ENCODE assay signal across 8 mouse cellular contexts in the genomic region with DNA sequence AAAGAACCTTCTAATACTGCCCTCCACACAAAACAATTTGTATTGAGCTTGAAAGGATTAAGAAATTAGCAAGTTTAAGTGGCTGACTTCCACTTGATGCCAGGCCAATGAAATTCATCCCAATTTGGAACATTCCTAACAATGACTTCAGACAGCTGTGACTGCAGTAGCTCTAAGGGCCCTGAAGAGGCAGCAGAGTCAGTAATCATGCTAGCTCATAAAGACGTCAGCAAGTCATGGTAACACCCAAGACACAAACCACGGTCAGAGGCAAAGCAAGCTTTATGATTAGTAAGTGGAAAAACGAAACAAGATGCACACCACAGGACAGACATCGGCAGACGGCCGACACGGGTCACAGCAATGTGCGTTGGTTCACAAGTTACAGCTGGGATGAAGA.
DNase-seq lines count a peak whose midpoint lies in the region; ATAC-seq and TF ChIP-seq lines count a peak whose summit lies in the region.

No protein-coding gene starts in this region.

- H3K9ac ChIP-seq in forebrain, embryonic 11.5 days (ENCODE audit: low read length): no peak overlapping the region
- no peak overlapping the region for H3K9ac ChIP-seq in midbrain, postnatal 0 days (replicated peaks; ENCODE audit: low read length, poor library complexity, severe bottlenecking)

- H3K4me2 ChIP-seq in forebrain, embryonic 11.5 days (ENCODE audit: low read depth, low read length, severe bottlenecking): no peak overlapping the region
- no peak overlapping the region for H3K4me2 ChIP-seq in midbrain, postnatal 0 days (ENCODE audit: low read depth, low read length, poor library complexity, severe bottlenecking)

- no peaks in the 10 kb centered on the region for H3K4me1 ChIP-seq in forebrain, embryonic 11.5 days (replicated peaks; ENCODE audit: control insufficient read depth, insufficient read depth, low read length)
- no peaks in the 10 kb centered on the region for H3K4me1 ChIP-seq in forebrain, embryonic 10.5 days
- H3K4me1 ChIP-seq in limb, embryonic 10.5 days: peaks cover 24% of the 10 kb centered on the region
- H3K4me1 ChIP-seq in midbrain, postnatal 0 days (ENCODE audit: insufficient read depth, low read length): no peaks in the 10 kb centered on the region

- H3K27me3 ChIP-seq in forebrain, embryonic 11.5 days (ENCODE audit: control insufficient read depth, insufficient read depth, low read length): no peaks in the 10 kb centered on the region
- no peaks in the 10 kb centered on the region for H3K27me3 ChIP-seq in forebrain, embryonic 10.5 days (ENCODE audit: poor library complexity, severe bottlenecking)
- no peaks in the 10 kb centered on the region for H3K27me3 ChIP-seq in limb, embryonic 10.5 days (ENCODE audit: low read depth, poor library complexity, severe bottlenecking)
- no peaks in the 10 kb centered on the region for H3K27me3 ChIP-seq in midbrain, postnatal 0 days (ENCODE audit: insufficient read depth, low read length)

- peak; percentile 67 for ATAC-seq in forebrain, embryonic 11.5 days (replicated peaks; ENCODE audit: low FRiP score)
- peak; percentile 54; the same call in 1 of the 2 replicates for ATAC-seq in erythroid progenitor cell, adult 5-6 weeks (replicated peaks; ENCODE audit: low FRiP score, poor library complexity, severe bottlenecking)
- peak; percentile 87 for ATAC-seq in midbrain, postnatal 0 days (ENCODE audit: low FRiP score)

- H3K36me3 ChIP-seq in forebrain, embryonic 11.5 days (ENCODE audit: control insufficient read depth, insufficient read depth, low read length): no peaks in the 10 kb centered on the region; the same call in 1 of the 2 replicates
- H3K36me3 ChIP-seq in forebrain, embryonic 10.5 days (replicated peaks): peaks cover 4% of the 10 kb centered on the region; the same call in 1 of the 2 replicates
- H3K36me3 ChIP-seq in limb, embryonic 10.5 days: no peaks in the 10 kb centered on the region
- 0 out of 2 replicates have a peak, but pooled peaks cover 3% of the 10 kb centered on the region for H3K36me3 ChIP-seq in midbrain, postnatal 0 days (ENCODE audit: insufficient read depth, low read length)

- no peak for DNase-seq in forebrain, embryonic 11.5 days (ENCODE audit: low spot score)
- DNase-seq in forebrain, embryonic 10.5 days (ENCODE audit: extremely low spot score, low spot score): no peak
- DNase-seq in MN1 (ENCODE audit: low spot score): peak; percentile 15
- DNase-seq in hindlimb bud, embryonic 11.5 days (ENCODE audit: extremely low spot score, low read depth, low spot score): peak; percentile 70
- peak; percentile 62 for DNase-seq in limb, embryonic 10.5 days (ENCODE audit: low spot score)
- peak; percentile 90 for DNase-seq in midbrain, postnatal 0 days (ENCODE audit: low spot score)
- DNase-seq in urinary bladder, adult 2 months (ENCODE audit: low spot score): no peak

- no peak overlapping the region for H3K4me3 ChIP-seq in forebrain, embryonic 11.5 days (ENCODE audit: low read depth, low read length)
- H3K4me3 ChIP-seq in forebrain, embryonic 10.5 days: no peak overlapping the region
- H3K4me3 ChIP-seq in limb, embryonic 10.5 days: peak overlapping the region; percentile 31
- no peak overlapping the region for H3K4me3 ChIP-seq in midbrain, postnatal 0 days (ENCODE audit: low read depth, low read length)

- WGBS in forebrain, embryonic 11.5 days: 68% methylated on average over 8 of the region's 8 CpGs
- 83% methylated on average over 8 of the region's 8 CpGs for WGBS in forebrain, embryonic 10.5 days
- WGBS in limb, embryonic 10.5 days: 35% methylated on average over 8 of the region's 8 CpGs
- WGBS in midbrain, postnatal 0 days: 61% methylated on average over 8 of the region's 8 CpGs

- TF ChIP-seq CTCF in midbrain, postnatal 0 days (IDR thresholded peaks at IDR 0.05): peak; percentile 80

- H3K27ac ChIP-seq in forebrain, embryonic 11.5 days (ENCODE audit: low read depth, low read length): no peak overlapping the region
- no peak overlapping the region for H3K27ac ChIP-seq in forebrain, embryonic 10.5 days
- H3K27ac ChIP-seq in limb, embryonic 10.5 days: no peak overlapping the region
- no peak overlapping the region for H3K27ac ChIP-seq in midbrain, postnatal 0 days (ENCODE audit: low read depth, low read length)

- no peaks in the 10 kb centered on the region for H3K9me3 ChIP-seq in forebrain, embryonic 11.5 days (ENCODE audit: control insufficient read depth, low read length)
- H3K9me3 ChIP-seq in forebrain, embryonic 10.5 days: no peaks in the 10 kb centered on the region
- H3K9me3 ChIP-seq in limb, embryonic 10.5 days (replicated peaks): no peaks in the 10 kb centered on the region
- H3K9me3 ChIP-seq in midbrain, postnatal 0 days (ENCODE audit: low read length): no peaks in the 10 kb centered on the region

Comparison
In these comparisons a context has a peak if more than half of its experiments do, and no peak if none do; other contexts are left out.
1. DNase-seq: peak in MN1 (single experiment), hindlimb bud, embryonic 11.5 days (single experiment), limb, embryonic 10.5 days (single experiment) and midbrain, postnatal 0 days (single experiment); none in forebrain, embryonic 11.5 days (single experiment), forebrain, embryonic 10.5 days (single experiment) and urinary bladder, adult 2 months (single experiment).
2. Peak in every context shown above with its lines, with median percentiles within 50 percentile points of each other: ATAC-seq.